Mouse (Mus musculus) hematopoietic multipotent progenitor cell, adult 10-12 weeks (in vitro differentiated cells): ENCODE data around the gene Bcl10. TPM values are rescaled to one million over a fixed set of nuclear protein-coding genes. Genes with fewer than 3 reads are reported as not detected.

ENCODE experiments used
- polyA plus RNA-seq: library from polyadenylated mRNA; stranded (reverse); fragments of >175 nt; gene quantifications from 2 replicates; pipeline ENCODE4 v1.2.3, GENCODE M21; 2012; ENCODE audit warnings: low replicate concordance

Bcl10 gene
- polyA plus RNA-seq, result 32.2 and 37.1 TPM in 2 replicates

DNA sequence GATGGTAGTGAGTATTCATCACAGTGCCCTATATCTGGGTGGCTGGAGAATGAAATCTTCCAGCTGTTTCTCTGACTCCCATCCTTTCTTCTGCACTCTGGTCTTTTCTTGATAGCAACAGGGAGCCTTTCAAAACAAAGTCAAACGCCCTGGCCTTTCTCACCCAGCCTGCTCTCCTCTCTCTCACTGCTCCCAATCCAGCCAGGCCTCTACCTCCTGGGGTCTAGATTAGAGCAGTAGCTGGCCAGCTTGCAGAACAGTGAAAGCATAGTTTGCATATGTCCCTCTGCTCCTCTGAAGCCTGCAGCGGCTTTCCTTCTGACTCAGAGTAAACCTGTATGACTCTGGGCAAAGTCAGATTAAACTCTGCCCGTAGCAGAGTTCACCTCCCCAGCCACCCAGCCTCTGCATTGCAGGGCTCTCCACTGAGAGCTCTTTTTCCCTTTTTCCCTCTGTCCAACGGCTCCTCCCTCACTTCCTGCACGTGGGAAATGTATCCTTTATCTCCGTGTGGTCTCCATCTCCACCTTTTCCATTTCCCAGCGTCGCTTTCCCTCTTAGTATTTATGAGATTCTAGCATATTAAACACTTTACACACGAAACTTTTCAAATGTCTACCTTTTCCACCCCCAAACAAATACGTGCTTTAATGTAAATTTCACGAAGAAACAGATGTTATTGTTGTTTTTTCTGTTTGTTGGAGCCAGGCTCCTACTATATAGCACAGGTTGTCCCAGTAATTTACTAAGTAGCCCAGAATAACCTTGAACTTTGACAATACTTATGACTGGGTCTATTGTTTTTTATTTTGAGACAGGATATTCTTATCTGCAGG lies at the start of gene Bcl10:
Gene Bcl10, plus strand, starts transcription at position 786 of the 836 bp plus-strand sequence.

GRCm38 (mm10) chr3:145937505-145938404 lies 15.2 kb downstream of the Bcl10 start, which contains the start of gene 2410004B18Rik:
TSS of gene 2410004B18Rik (plus strand) at chr3:145938014.

Other genes starting within 250 kb of the Bcl10 start
- not detected in 2 replicates for gene Ddah1, start 164.1 kb upstream of the Bcl10 start, polyA plus RNA-seq
- 16.2 and 38.8 TPM in 2 replicates for gene 2410004B18Rik, start 15.2 kb downstream of the Bcl10 start, polyA plus RNA-seq
- gene Syde2, start 65.1 kb downstream of the Bcl10 start, polyA plus RNA-seq, result 0.08 and 0.18 TPM in 2 replicates
- gene Wdr63, start 185.3 kb downstream of the Bcl10 start, polyA plus RNA-seq, result not detected in 2 replicates
- gene Mcoln3, start 194.6 kb downstream of the Bcl10 start, polyA plus RNA-seq, result 0.13 and 1.8 TPM in 2 replicates
- 2.9 and 4.5 TPM in 2 replicates for gene Mcoln2, start 227.0 kb downstream of the Bcl10 start, polyA plus RNA-seq